Mouse (Mus musculus): Measurements from ENCODE around the gene Mtx2. TPM values are rescaled to one million over a fixed set of nuclear protein-coding genes. Genes with fewer than 3 reads are reported as not detected.

Gene Mtx2
- polyA plus RNA-seq (2015; fragmentation: Nextera tagmentation; extraction: Ambion mirVana) = 76.7 and 81.1 TPM in 2 replicates

GRCm38 (mm10) chr2:74825730-74826430, at the start of gene Mtx2:
Gene Mtx2 (plus strand): TSS chr2:74825803.
- TF ChIP-seq EP300 (optimal IDR thresholded peaks at IDR 0.05) = no peak
- TF ChIP-seq CTCF (IDR thresholded peaks at IDR 0.05; ENCODE audit: low read depth) = no peak
- Histone ChIP-seq H3K36me3 (ENCODE audit: control insufficient read depth, insufficient read depth, low read length) (no peaks in the 10 kb centered on the region), H3K4me1 (replicated peaks; ENCODE audit: control insufficient read depth, insufficient read depth) (no peaks in the 10 kb centered on the region), H3K4me2 (replicated peaks; ENCODE audit: low read depth) (peak within 1 kb of the TSS; percentile 81), H3K9ac (ENCODE audit: low read length) (peak within 1 kb of the TSS; percentile 92), H3K27ac (replicated peaks) (peak within 1 kb of the TSS; percentile 89), H3K9me3 (ENCODE audit: control insufficient read depth, low read length) (no peaks in the 10 kb centered on the region), H3K4me3 (ENCODE audit: low read depth, low read length) (peak within 1 kb of the TSS; percentile 95), H3K27me3 (ENCODE audit: control insufficient read depth, insufficient read depth, low read length) (no peaks in the 10 kb centered on the region)
- ATAC-seq (ENCODE audit: low FRiP score, low TSS enrichment) (peak; percentile 95), DNase-seq (ENCODE audit: low spot score) (peak; percentile 82)
- under 1% methylated on average over 69 of the region's 74 CpGs for WGBS

DNA sequence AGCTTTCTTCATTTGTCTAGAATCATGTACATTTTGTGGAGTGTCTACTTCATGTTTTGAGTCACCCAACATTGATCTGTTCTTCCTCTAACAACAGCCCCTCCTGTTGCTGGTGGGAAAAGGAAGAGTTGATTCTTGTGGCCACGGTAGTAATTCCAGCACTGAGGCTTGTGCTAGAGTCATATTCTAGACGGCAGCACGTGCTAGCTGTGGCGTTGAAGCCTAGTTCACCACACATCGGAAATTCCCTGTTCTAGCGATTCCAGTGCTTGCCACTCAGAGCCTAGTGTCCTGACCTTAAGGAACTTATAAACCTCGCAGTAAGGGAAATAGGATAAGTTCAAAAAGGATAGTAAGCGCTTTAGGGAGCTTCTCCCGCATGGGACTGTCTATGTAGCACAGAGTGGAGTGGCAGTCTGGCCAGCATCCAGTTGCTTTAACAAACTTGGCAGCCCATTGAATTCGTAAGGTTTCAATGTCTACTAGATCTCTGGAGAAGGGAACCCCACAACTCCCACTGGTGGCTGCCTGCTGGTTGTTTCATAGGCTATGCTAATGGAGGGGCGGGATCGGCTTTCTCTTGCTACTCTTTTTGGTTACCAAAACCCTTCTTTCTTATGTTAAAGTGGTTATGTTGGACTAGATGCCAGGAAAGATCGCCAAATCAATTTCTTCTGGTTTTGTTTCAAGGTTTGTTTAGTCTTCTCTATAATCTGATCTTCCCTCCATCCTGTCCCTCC, 47.9 kb upstream of the Mtx2 start:
- Histone ChIP-seq H3K36me3 (ENCODE audit: control insufficient read depth, insufficient read depth, low read length) (no peaks in the 10 kb centered on the region), H3K4me2 (replicated peaks; ENCODE audit: low read depth) (no peak overlapping the region), H3K4me1 (replicated peaks; ENCODE audit: control insufficient read depth, insufficient read depth) (no peaks in the 10 kb centered on the region), H3K27me3 (ENCODE audit: control insufficient read depth, insufficient read depth, low read length) (no peaks in the 10 kb centered on the region), H3K27ac (replicated peaks) (no peak overlapping the region), H3K4me3 (ENCODE audit: low read depth, low read length) (no peak overlapping the region), H3K9ac (ENCODE audit: low read length) (no peak overlapping the region), H3K9me3 (ENCODE audit: control insufficient read depth, low read length) (no peaks in the 10 kb centered on the region)
- 69% methylated on average over 13 of the region's 13 CpGs for WGBS
- TF ChIP-seq EP300 (optimal IDR thresholded peaks at IDR 0.05) (no peak), CTCF (IDR thresholded peaks at IDR 0.05; ENCODE audit: low read depth) (no peak)
- no peak for DNase-seq (ENCODE audit: low spot score)
- ATAC-seq (ENCODE audit: low FRiP score, low TSS enrichment) = no peak

DNA sequence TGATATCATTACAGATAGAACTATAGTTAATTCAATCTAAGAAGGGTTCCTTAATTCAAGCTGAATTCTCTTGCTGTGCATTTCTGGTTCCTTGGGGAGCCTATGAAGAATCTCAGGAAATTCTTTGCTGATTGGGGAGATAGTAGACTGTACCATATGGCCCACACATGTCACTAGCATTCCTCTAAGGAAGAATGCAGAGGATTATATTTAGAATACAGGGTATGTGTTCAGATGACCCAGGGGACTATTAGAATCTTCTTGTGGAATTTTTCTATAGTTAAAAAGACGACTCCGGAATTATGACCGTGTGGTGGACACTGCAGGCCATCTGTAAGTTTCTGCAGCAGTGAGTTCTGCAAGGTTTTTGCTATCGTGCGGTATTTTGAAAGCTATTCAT, 44.2 kb upstream of the Mtx2 start:
- 81% methylated on average over 5 of the region's 5 CpGs for WGBS
- no peak for ATAC-seq (ENCODE audit: low FRiP score, low TSS enrichment)
- TF ChIP-seq CTCF (IDR thresholded peaks at IDR 0.05; ENCODE audit: low read depth) (no peak), EP300 (optimal IDR thresholded peaks at IDR 0.05) (no peak)

DNA sequence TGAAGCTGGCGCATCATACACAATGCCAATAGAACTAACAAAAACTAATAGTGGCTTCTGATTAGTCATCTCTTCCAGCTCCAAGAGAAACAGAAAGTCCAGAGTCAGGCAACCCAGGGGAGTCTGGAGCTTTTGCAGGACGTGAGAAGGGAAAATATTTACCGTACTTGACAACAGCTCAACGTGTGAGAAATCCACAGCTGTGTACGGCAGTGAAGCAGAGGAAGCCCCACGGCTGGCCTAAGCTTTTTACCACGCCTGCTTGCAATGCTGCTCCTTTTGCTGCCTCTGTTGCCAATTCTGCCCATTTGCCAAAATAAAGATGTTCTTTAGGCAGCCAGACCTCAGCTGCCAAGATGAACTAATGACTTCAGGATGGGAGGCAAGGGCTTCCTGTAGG, 30.1 kb upstream of the Mtx2 start:
- Histone ChIP-seq H3K27me3 (ENCODE audit: control insufficient read depth, insufficient read depth, low read length) (no peaks in the 10 kb centered on the region), H3K4me1 (replicated peaks; ENCODE audit: control insufficient read depth, insufficient read depth) (no peaks in the 10 kb centered on the region), H3K9me3 (ENCODE audit: control insufficient read depth, low read length) (no peaks in the 10 kb centered on the region), H3K36me3 (ENCODE audit: control insufficient read depth, insufficient read depth, low read length) (no peaks in the 10 kb centered on the region), H3K27ac (replicated peaks) (no peak overlapping the region), H3K4me2 (replicated peaks; ENCODE audit: low read depth) (no peak overlapping the region), H3K4me3 (ENCODE audit: low read depth, low read length) (no peak overlapping the region), H3K9ac (ENCODE audit: low read length) (no peak overlapping the region)
- DNase-seq (ENCODE audit: low spot score) = no peak
- ATAC-seq (ENCODE audit: low FRiP score, low TSS enrichment) = no peak
- no peak for TF ChIP-seq EP300 (optimal IDR thresholded peaks at IDR 0.05)
- no peak for TF ChIP-seq CTCF (IDR thresholded peaks at IDR 0.05; ENCODE audit: low read depth)
- WGBS = 30% methylated on average over 7 of the region's 7 CpGs

More for the DNA sequence above, 44.2 kb upstream of the Mtx2 start:
- Histone ChIP-seq H3K9me3 (ENCODE audit: control insufficient read depth, low read length) (no peaks in the 10 kb centered on the region), H3K27ac (replicated peaks) (no peak overlapping the region), H3K27me3 (ENCODE audit: control insufficient read depth, insufficient read depth, low read length) (no peaks in the 10 kb centered on the region), H3K4me3 (ENCODE audit: low read depth, low read length) (no peak overlapping the region), H3K36me3 (ENCODE audit: control insufficient read depth, insufficient read depth, low read length) (no peaks in the 10 kb centered on the region), H3K4me2 (replicated peaks; ENCODE audit: low read depth) (no peak overlapping the region), H3K9ac (ENCODE audit: low read length) (no peak overlapping the region), H3K4me1 (replicated peaks; ENCODE audit: control insufficient read depth, insufficient read depth) (no peaks in the 10 kb centered on the region)
- DNase-seq (ENCODE audit: low spot score) = no peak

- TF ChIP-seq EP300 (optimal IDR thresholded peaks at IDR 0.05) (no peak), CTCF (IDR thresholded peaks at IDR 0.05; ENCODE audit: low read depth) (no peak)
- no peak for DNase-seq (ENCODE audit: low spot score)
- H3K9ac ChIP-seq (ENCODE audit: low read length) = no peak overlapping the region
- no peak overlapping the region for H3K4me3 ChIP-seq (ENCODE audit: low read depth, low read length)
- no peaks in the 10 kb centered on the region for H3K4me1 ChIP-seq (replicated peaks; ENCODE audit: control insufficient read depth, insufficient read depth)
- H3K27me3 ChIP-seq (ENCODE audit: control insufficient read depth, insufficient read depth, low read length) = no peaks in the 10 kb centered on the region
- H3K4me2 ChIP-seq (replicated peaks; ENCODE audit: low read depth) = no peak overlapping the region
- 65% methylated on average over 5 of the region's 5 CpGs for WGBS
- no peak for ATAC-seq (ENCODE audit: low FRiP score, low TSS enrichment)
- no peaks in the 10 kb centered on the region for H3K9me3 ChIP-seq (ENCODE audit: control insufficient read depth, low read length)
- H3K27ac ChIP-seq (replicated peaks) = no peak overlapping the region
- H3K36me3 ChIP-seq (ENCODE audit: control insufficient read depth, insufficient read depth, low read length) = no peaks in the 10 kb centered on the region
Measured at GRCm38 (mm10) chr2:74808431-74808830, 17.2 kb upstream of the Mtx2 start.

GRCm38 (mm10) chr2:74822654-74823053, 2.9 kb upstream of the Mtx2 start:
- no peak overlapping the region for H3K4me2 ChIP-seq (replicated peaks; ENCODE audit: low read depth)
- H3K36me3 ChIP-seq (ENCODE audit: control insufficient read depth, insufficient read depth, low read length) = no peaks in the 10 kb centered on the region
- no peak overlapping the region for H3K9ac ChIP-seq (ENCODE audit: low read length)
- H3K4me1 ChIP-seq (replicated peaks; ENCODE audit: control insufficient read depth, insufficient read depth) = no peaks in the 10 kb centered on the region
- no peak overlapping the region for H3K27ac ChIP-seq (replicated peaks)
- H3K4me3 ChIP-seq (ENCODE audit: low read depth, low read length) = no peak overlapping the region
- DNase-seq (ENCODE audit: low spot score) (no peak), ATAC-seq (ENCODE audit: low FRiP score, low TSS enrichment) (no peak)
- whole genome bisulfite sequencing = 79% methylated on average over 5 of the region's 5 CpGs
- no peaks in the 10 kb centered on the region for H3K9me3 ChIP-seq (ENCODE audit: control insufficient read depth, low read length)
- H3K27me3 ChIP-seq (ENCODE audit: control insufficient read depth, insufficient read depth, low read length) = no peaks in the 10 kb centered on the region
- TF ChIP-seq CTCF (IDR thresholded peaks at IDR 0.05; ENCODE audit: low read depth) (no peak), EP300 (optimal IDR thresholded peaks at IDR 0.05) (no peak)
